Mouse (Mus musculus): ENCODE results near the gene Cyp8b1.

Gene Cyp8b1

DNA sequence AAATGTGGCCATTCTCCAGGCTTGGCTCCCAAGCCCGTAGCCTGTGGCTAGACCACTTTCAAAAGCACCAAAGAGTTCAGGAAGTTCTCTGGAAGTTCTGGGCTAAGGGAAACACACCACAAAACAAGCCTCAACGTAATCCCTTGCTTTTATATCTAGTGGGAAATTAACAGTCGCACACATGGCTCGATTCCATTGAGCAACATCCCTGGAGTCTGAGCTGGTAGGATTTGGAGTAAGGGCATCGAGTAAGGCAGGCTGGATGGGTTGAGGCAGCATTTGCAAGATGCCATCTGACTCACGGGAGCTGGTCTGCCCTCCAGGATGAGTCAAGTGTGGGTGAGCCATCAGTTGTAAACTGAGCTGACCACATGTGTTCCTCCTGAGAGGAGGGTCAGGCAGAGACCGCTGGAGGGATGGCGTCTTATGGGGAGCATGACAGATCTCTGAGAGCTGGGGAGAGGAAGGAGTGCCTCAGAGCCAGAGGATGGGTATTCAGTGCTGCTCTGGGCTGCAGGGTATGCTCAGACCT lies 1.8 kb downstream of the Cyp8b1 start:
- no peak for DNase-seq

GRCm38 (mm10) chr9:121912786-121913185 lies 3.3 kb downstream of the Cyp8b1 start:
- DNase-seq = no peak

- no peak for DNase-seq
Observed at GRCm38 (mm10) chr9:121911196-121911595, 4.9 kb downstream of the Cyp8b1 start.

- no peak for DNase-seq
Observed at GRCm38 (mm10) chr9:121909635-121910034, 6.5 kb downstream of the Cyp8b1 start.

DNA sequence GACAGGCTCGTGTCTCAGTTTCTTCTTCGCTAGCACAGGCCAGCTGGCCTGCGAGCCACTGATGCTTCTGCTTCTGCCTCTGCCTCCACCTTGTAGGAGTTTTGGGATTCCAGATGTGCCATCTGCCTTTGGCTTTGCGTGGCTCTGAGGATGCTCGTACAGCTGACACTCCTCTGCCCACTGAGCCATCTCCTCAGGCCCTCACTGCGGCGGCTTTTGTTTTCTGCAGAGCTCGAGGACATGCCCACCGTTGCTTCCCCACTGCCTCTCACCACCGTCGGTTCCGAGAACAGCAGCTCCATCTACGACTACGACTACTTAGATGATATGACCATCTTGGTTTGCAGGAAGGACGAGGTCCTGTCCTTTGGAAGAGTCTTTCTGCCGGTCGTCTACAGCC lies 7.8 kb downstream of the Cyp8b1 start:
- DNase-seq = no peak

- DNase-seq = no peak
Observed at GRCm38 (mm10) chr9:121907356-121908070, 8.6 kb downstream of the Cyp8b1 start.

GRCm38 (mm10) chr9:121906456-121906855 lies 9.6 kb downstream of the Cyp8b1 start:
- DNase-seq = no peak

DNA sequence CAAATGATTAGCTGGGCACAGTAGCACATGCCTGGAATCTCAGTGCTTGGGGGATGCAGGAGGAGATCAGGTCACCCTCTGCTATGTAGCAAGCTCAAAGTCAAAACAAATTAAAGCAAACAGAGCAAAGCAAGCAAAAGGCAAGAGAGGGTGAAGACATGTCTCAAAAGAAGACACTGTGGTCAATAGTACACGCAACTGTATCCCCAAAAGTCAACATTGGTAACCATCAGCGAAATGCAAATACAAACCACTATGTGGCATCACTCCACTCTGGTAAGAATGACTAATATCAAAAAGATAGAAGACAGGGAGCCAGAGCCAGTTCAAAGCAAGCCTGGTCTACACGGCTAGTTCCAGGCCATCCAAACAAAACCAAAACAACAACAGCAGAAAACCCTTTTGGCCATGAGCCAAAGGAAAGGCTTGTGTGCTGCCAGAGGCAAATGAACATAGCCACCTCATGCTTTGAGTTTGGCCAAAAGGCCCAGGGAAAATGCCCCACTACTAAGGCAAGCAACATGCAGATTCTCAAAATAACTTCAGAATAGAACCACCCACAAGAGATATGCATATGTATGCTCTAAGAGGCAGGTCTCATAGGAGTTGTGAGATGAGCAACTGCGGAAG lies 10.4 kb downstream of the Cyp8b1 start:
- DNase-seq = no peak

DNA sequence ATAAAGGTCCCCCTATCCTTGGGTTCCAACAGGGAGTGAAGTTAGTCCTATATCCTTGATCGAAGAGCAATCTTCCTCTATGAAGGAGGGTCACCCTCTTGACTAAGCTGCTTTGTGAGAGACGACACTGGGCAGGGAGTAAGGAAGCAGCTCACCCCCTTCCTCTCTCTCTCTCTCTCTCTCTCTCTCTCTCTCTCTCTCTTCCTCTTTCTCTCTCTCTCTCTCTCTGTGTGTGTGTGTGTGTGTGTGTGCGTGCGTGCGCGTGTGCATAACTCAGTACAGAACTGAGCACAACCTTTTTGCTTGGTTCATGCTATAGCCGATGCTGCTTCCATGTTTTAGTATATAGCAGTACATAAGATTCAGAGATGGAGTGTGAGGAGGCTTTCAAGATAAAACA lies 11.2 kb downstream of the Cyp8b1 start:
- no peak for DNase-seq

- no peak for DNase-seq
Observed at GRCm38 (mm10) chr9:121904319-121904718, 11.8 kb downstream of the Cyp8b1 start.

DNA sequence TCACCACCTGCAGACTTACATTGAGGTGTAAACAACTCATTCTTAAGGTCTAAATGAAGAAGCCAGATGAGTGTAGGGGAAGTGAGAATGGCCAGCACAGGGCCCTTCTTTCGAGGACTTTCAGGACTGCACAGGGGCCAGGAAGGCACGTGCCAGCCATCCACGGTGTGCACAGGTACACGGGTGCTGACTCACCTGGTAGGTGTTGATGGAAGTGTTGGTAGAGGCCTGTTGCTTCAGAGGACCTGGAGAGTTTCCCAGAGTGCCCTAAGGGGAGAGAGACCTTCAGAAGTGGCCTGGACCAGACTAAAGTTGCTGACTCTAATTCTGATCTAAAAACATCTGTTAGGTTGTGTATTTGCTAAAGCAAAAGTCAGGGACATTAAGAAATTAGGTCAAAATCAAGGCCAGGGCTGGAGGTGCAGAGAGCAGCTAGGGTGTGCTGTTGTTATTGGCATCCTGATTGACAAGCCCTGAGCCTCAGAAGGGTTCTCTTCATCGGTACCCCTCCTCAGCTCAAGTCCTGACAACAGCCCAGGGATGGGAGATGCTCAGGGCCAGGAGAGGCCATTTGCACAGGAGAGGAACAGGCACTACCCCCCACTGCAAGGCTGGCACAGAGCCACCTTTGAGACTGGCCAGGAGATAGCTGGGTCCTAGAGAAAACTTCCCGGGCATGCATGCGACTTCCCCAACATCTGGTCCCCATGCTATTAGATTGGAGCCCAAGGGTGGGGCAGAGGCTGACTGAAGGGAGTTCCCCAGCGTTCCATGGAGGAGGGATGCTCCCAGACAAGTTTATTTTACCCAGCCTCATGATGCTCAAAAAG lies 12.4 kb downstream of the Cyp8b1 start:
- no peak for DNase-seq

DNA sequence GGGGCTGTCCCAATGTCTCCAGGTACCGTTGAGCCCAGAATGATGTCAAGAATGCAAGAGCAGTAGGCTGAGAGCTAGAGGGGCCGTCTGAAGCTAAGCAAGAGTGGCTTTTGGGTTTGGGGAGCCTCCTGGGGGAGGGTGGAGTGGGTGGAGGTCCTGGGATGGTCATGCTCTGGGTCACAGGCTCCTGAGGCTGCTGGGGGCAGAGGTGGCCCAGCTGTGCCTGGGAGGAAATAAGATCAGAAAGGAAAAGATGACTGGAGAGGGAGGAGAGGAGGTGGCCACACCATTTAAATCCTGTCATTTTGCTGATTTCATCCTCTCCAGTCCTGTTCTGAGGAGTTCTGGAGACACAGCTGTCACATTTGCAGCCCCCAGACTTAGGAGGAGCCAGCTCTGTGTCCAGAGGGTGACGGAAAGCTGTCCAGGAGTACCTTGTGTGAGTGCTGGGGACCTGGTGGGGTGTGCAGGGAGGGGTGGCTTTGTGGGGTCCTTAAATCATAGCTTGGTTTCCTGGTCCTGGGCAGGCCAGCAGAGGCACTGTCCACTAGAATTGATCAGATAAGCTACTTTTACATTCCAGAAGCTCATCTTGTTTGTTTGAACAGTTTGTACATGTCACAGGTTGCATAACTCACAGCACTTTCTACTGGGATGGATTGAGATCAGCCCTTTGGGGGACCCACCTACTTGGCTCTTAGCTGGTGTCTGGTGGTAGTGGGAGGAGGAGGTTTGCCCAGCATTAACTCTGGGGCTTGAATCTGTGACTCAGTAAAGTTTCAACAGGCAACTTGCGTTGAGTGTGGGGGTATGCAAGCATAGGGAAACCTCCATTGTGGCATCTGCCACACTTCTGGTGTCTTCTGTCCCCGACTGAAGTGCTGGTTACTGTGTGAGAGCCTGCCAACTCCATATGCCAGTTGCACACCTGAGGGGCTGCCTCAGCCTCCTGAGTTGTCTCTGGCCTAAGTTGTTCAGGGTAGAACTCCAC lies 14.1 kb downstream of the Cyp8b1 start:
- DNase-seq = no peak

- no peak for DNase-seq
Observed at GRCm38 (mm10) chr9:121900282-121900855, 15.7 kb downstream of the Cyp8b1 start.

- DNase-seq = no peak
Observed at GRCm38 (mm10) chr9:121899306-121899705, 16.8 kb downstream of the Cyp8b1 start.

GRCm38 (mm10) chr9:121898245-121898644 lies 17.9 kb downstream of the Cyp8b1 start, which contains the start of gene Ackr2:
Gene Ackr2 (plus strand): TSS chr9:121898355.
- no peak for DNase-seq

- no peak for DNase-seq
Observed at GRCm38 (mm10) chr9:121896820-121897219, 19.3 kb downstream of the Cyp8b1 start.

DNA sequence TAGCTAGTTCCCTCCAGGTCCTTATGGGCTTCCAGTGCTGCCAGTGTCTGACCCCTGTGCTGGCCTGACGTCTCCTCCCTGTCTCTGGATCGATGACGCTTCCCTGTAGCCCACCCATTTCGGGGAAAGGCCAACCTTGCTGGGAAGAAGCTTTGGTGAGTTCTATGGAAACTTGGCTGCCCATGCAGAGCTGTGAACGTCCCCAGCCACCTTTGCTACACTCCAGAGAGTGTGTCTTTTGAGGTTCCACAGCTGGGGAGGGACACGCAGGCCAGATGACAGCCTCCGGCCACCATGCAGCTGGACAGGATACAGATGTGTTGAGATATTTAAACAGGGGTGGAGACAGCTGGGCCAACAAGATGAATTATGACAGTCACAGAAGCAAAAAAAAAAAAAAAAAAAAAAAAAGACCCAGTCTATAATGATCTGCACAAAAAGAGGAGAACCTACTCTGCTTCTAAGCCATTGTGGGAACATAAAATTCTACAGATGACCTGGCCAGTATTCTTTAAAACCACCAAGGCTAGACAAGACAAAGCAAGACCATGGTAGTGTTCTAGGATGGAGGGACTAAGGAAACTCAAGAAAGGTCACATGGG lies 20.6 kb downstream of the Cyp8b1 start:
- DNase-seq = no peak

GRCm38 (mm10) chr9:121894447-121894846 lies 21.7 kb downstream of the Cyp8b1 start:
- no peak for DNase-seq

GRCm38 (mm10) chr9:121892057-121892687 lies 23.9 kb downstream of the Cyp8b1 start:
- no peak for DNase-seq

- DNase-seq = no peak
Observed at GRCm38 (mm10) chr9:121891301-121891700, 24.8 kb downstream of the Cyp8b1 start.

DNA sequence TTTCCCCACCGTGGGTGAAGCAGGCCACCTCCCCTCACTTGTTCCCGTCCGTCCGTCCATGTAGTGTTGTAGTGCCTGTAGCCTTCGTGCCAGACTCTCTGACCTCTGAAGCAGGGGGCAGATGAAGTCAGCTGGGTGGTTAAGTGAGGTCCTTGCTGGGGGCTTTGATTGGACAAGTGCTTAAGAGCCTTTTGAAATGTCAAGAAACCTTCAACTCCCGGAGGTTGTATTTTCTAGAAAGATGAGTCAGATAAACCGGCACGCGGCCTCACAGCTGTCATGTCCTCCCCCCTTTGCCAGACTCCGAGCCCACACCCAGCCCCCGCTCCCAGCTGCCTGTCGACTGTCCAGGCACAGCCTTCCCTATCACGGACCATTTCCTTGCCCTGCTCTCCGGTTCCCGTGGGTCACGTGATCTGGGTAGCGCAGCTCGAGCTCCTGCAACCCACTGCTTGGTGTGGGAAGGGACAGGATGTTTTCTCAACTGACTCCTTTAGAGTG lies 25.6 kb downstream of the Cyp8b1 start:
- DNase-seq = peak; percentile 48

All from thymus, postnatal 25 days (tissue).